Mouse (Mus musculus) left cerebral cortex, adult 11 months (tissue): Measurements from ENCODE around the gene I830077J02Rik.

ENCODE experiments used
- DNase-seq: peaks from one replicate; pipeline ENCODE4 v3.0.0; 2022; ENCODE audit warnings: low spot score

I830077J02Rik gene

GRCm38 (mm10) chr3:105893941-105894391 is 38.5 kb downstream of the I830077J02Rik start:
- DNase-seq = peak; percentile 55

GRCm38 (mm10) chr3:105892572-105893495 is 39.6 kb downstream of the I830077J02Rik start:
- DNase-seq = no peak

GRCm38 (mm10) chr3:105891760-105892571 is 40.5 kb downstream of the I830077J02Rik start:
- DNase-seq = no peak

DNA sequence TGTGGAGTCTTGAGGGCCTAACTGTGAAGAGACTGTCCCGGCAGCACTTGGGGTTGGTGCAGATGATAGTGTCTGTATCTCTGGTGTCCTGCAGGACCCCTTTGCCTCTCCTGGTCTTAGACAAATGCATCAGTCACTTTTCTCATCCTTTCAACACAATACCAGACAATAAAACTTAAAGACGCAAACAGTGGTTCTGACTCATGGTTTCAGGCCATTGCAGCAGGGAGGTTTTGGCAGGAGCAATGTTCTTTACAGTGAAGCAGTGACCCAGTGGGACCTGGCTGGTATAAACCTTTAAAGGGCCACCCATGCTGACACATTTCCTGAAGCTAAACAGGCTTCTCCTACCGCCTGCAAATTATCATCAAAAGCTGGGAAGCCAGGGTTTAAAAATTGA is 41.3 kb downstream of the I830077J02Rik start:
- no peak for DNase-seq

GRCm38 (mm10) chr3:105890220-105890619 is 42.2 kb downstream of the I830077J02Rik start:
- DNase-seq = no peak

DNA sequence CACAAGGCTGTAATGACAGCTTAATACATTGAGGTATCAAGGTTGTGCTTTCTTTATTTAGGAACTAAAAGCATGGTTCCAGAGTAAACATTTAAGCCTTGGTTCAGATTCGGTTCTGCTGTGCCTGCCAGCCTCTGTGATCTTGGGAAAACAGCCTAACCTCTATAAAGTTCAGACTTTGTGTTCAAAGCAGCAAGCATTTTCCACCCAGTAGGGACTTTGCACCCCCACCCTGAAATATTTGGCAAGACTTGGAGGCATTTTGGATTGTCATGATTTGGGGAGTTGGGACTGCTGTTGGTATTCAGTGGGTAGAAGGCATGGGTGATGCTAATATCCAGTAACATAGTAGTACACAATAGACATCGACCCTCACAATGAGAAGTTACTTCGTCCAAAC is 43.5 kb downstream of the I830077J02Rik start:
- no peak for DNase-seq

- no peak for DNase-seq
Measured at GRCm38 (mm10) chr3:105883111-105883510, 49.4 kb downstream of the I830077J02Rik start.

DNA sequence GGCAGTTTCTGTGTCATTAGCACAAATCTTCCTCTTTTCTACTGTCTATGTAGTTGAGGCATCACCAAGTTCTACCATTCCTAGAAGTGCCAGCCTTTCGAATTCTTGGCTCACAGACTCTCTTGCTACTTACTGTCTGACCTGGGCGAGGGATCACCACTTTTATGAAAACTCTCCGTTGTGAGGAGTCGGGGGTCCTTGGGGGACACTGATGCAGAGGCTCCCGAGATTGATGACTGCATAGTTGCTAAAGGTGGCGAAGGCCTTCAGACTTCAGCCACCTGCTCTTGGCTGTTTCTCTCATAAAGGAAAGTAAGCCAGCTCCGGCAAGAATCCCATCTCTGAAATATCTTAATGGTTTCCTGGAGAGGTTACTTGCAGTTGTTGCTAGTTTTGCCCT is 50.4 kb downstream of the I830077J02Rik start:
- DNase-seq = no peak

DNA sequence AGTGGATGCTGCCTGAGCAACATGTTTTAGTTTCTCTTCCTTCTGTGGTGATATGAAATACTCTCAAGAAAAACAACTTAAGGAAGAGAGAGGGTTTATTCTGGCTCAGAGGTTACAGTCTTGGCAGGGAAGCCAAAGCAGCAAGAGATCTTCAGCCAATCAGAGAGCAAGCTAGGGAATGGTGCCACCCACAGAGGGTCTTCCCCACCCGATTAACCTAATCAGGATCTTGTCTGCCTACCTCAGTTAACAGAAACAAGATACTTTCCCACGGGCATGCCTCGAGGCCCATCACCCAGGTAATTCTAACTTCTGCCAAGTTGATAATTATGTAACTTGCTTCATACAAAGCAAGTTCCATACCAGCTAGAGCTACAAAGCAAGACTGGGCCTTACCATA is 52.0 kb downstream of the I830077J02Rik start:
- DNase-seq = no peak

GRCm38 (mm10) chr3:105878751-105879150 is 53.7 kb downstream of the I830077J02Rik start:
- DNase-seq = no peak

DNA sequence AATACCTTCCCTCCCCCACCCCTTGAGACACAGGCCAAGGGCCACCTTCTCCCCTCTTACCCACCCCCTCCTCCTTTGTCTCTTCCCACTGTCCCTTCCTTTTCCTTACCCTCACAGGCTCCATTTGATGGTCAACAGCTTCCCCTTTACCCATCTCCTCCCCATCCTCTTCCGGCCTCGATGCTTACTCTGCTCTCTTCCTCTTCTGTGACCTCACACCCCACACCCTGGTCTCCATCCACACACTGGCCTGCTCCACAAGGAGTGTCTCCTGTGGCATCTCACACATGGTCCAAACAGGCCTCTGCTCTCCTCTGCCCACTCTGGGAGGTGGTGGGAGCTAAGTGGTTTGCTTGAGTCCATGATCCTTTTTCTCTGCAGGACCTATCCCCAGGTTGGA is 54.5 kb downstream of the I830077J02Rik start:
- DNase-seq = no peak

DNA sequence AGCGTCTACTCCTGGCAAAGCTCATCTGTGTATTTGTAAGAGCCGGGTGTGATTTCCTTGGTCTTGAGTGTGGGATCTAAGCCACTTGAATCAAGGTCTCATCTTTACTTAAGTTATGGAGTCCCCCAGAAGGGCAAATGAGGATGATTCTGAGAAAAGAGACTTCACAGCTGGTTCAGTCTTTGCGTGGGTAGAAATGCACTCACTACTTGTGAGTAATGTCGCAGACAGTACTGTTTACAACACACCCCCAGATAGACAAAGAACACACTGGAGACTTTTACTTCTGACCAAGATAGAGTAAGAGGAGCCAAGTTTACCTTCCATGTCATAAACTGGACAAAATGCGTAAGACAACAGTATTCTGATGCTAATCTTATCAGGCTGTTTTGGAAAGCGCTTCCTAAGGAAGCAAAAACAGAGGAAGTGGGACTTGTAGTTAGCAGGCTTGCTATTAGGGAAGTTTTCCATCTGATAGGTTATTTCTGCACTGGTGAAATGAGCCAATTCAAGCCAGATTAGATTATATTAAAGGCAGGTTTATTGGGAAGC is 55.1 kb downstream of the I830077J02Rik start:
- no peak for DNase-seq

- no peak for DNase-seq
Measured at GRCm38 (mm10) chr3:105876022-105876421, 56.4 kb downstream of the I830077J02Rik start.
